Comparison of ENCODE assay signal across 22 mouse cellular contexts in genomic region chr17:5870002-5870401, GRCm38 (mm10).
"Had no signal": no experiment of that assay in that cellular context is flagged by ENCODE, and none has a peak within 500 bp of the region (broad histone marks: within the 10 kb centered on the region; RNA-seq: fewer than 3 reads in every experiment).

No protein-coding gene starts in this region.

- H3K4me3 ChIP-seq: layer of hippocampus, adult 2 months; limb, embryonic 10.5 days; limb, embryonic 13.5 days; liver, embryonic 12.5 days; liver, embryonic 15.5 days; midbrain, embryonic 12.5 days; myocyte; neural tube, embryonic 13.5 days; stomach, embryonic 15.5 days had no signal

- H3K27me3 ChIP-seq: limb, embryonic 13.5 days; liver, embryonic 12.5 days; liver, embryonic 15.5 days; midbrain, embryonic 12.5 days; neural tube, embryonic 13.5 days; stomach, embryonic 15.5 days had no signal

- ATAC-seq: hindbrain, postnatal 0 days; inflammation-experienced regulatory T-cells, adult 6 months; intestine, embryonic 16.5 days; liver, embryonic 12.5 days; midbrain, embryonic 16.5 days had no signal

- H3K9me3 ChIP-seq: limb, embryonic 10.5 days; limb, embryonic 13.5 days; liver, embryonic 12.5 days; liver, embryonic 15.5 days; midbrain, embryonic 12.5 days; neural tube, embryonic 13.5 days; stomach, embryonic 15.5 days had no signal

- H3K4me1 ChIP-seq: limb, embryonic 10.5 days had no signal

- DNase-seq: layer of hippocampus, adult 9-11 months; liver; lung, adult 2 months; lung, postnatal 14 days; lung, postnatal 4 days; retina, postnatal 1 day; right cerebral cortex, postnatal 25 days; spleen, adult 18-20 months; thymus, postnatal 25 days had no signal

- H3K36me3 ChIP-seq: limb, embryonic 10.5 days; limb, embryonic 13.5 days; liver, embryonic 12.5 days; liver, embryonic 15.5 days; midbrain, embryonic 12.5 days; neural tube, embryonic 13.5 days; stomach, embryonic 15.5 days had no signal

- H3K9ac ChIP-seq: limb, embryonic 13.5 days; liver, embryonic 12.5 days; liver, embryonic 15.5 days; midbrain, embryonic 12.5 days; neural tube, embryonic 13.5 days; stomach, embryonic 15.5 days had no signal

- H3K27ac ChIP-seq: hindbrain, postnatal 0 days; layer of hippocampus, adult 2 months; limb, embryonic 10.5 days; limb, embryonic 13.5 days; liver, embryonic 12.5 days; liver, embryonic 15.5 days; midbrain, embryonic 12.5 days; neural tube, embryonic 13.5 days; stomach, embryonic 15.5 days had no signal

- H3K4me2 ChIP-seq: limb, embryonic 13.5 days; liver, embryonic 12.5 days; liver, embryonic 15.5 days; midbrain, embryonic 12.5 days; neural tube, embryonic 13.5 days; stomach, embryonic 15.5 days had no signal
